Mouse (Mus musculus): Measurements from ENCODE around the gene Rab43. TPM values are rescaled to one million over a fixed set of nuclear protein-coding genes. Genes with fewer than 3 reads are reported as not detected.
A peak's percentile ranks its signal among the peaks of the same experiment; 100 is the strongest.

The Rab43 gene
- total and polyA plus RNA-seq, 3 experiments: 11.1 to 12.2 (median 11.6) TPM

GRCm38 (mm10) chr6:87850155-87850899, 38.4 kb upstream of the Rab43 start:
- under 1% methylated on average over 66 of the region's 73 CpGs for WGBS
- peak; percentile 77 to 80 for DNase-seq
- intact Hi-C loops (cut with DNase I): loop anchor here (2.0 to 5.0 kb wide), 2 partner anchors 38 to 62 kb away; partner anchors contain the start of genes Hmces and Rab43

GRCm38 (mm10) chr6:87849780-87850154, 37.8 kb upstream of the Rab43 start:
- H3K9ac ChIP-seq (ENCODE audit: low read depth, low read length): peak overlapping the region; percentile 96
- intact Hi-C loops (cut with DNase I): loop anchor here (2.0 to 5.0 kb wide), 2 partner anchors 37 to 63 kb away; partner anchors contain the start of genes Hmces and Rab43
- peaks cover 10% of the 10 kb centered on the region for H3K4me1 ChIP-seq (ENCODE audit: control insufficient read depth, insufficient read depth, low read length)
- H3K27ac ChIP-seq: peak overlapping the region; percentile 97
- under 1% methylated on average over 8 of the region's 8 CpGs for WGBS
- peaks cover 6% of the 10 kb centered on the region; the same call in 1 of the 2 replicates for H3K79me2 ChIP-seq (replicated peaks; ENCODE audit: control insufficient read depth, insufficient read depth, low read length)
- peaks cover 38% of the 10 kb centered on the region for H3K36me3 ChIP-seq (ENCODE audit: control insufficient read depth, insufficient read depth, low read length)
- H3K4me3 ChIP-seq: peak overlapping the region; percentile 65
- H3K27me3 ChIP-seq (ENCODE audit: control insufficient read depth, insufficient read depth, low read length): no peaks in the 10 kb centered on the region
- TF ChIP-seq CTCF (IDR thresholded peaks at IDR 0.05) (no peak), POLR2A (IDR thresholded peaks at IDR 0.05; ENCODE audit: insufficient read depth, low read depth, low read length) (no peak), EP300 (IDR thresholded peaks at IDR 0.05; ENCODE audit: insufficient read depth, low read depth, low read length) (no peak)
- DNase-seq: no peak

More at GRCm38 (mm10) chr6:87850155-87850899, 38.4 kb upstream of the Rab43 start:
- no peak for TF ChIP-seq POLR2A (IDR thresholded peaks at IDR 0.05; ENCODE audit: insufficient read depth, low read depth, low read length)
- Histone ChIP-seq H3K27ac (peak overlapping the region; percentile 97), H3K4me3 (peak overlapping the region; percentile 65), H3K27me3 (ENCODE audit: control insufficient read depth, insufficient read depth, low read length) (no peaks in the 10 kb centered on the region), H3K9ac (ENCODE audit: low read depth, low read length) (peak overlapping the region; percentile 96), H3K36me3 (ENCODE audit: control insufficient read depth, insufficient read depth, low read length) (peaks cover 33% of the 10 kb centered on the region), H3K4me1 (ENCODE audit: control insufficient read depth, insufficient read depth, low read length) (peaks cover 10% of the 10 kb centered on the region), H3K79me2 (replicated peaks; ENCODE audit: control insufficient read depth, insufficient read depth, low read length) (peaks cover 6% of the 10 kb centered on the region; the same call in 1 of the 2 replicates)

- no peak overlapping the region; the same call in 1 of the 2 replicates for H3K27ac ChIP-seq
- no peak for TF ChIP-seq EP300 (IDR thresholded peaks at IDR 0.05; ENCODE audit: insufficient read depth, low read depth, low read length)
- no peak for TF ChIP-seq CTCF (IDR thresholded peaks at IDR 0.05)
- no peak for TF ChIP-seq POLR2A (IDR thresholded peaks at IDR 0.05; ENCODE audit: insufficient read depth, low read depth, low read length)
- H3K36me3 ChIP-seq (ENCODE audit: control insufficient read depth, insufficient read depth, low read length): peaks cover 58% of the 10 kb centered on the region
- 64% methylated on average over 1 of the region's 1 CpGs for WGBS
- H3K79me2 ChIP-seq (replicated peaks; ENCODE audit: control insufficient read depth, insufficient read depth, low read length): peaks cover 6% of the 10 kb centered on the region; the same call in 1 of the 2 replicates
- intact Hi-C loops (cut with DNase I): no loop called here
- peaks cover 10% of the 10 kb centered on the region for H3K4me1 ChIP-seq (ENCODE audit: control insufficient read depth, insufficient read depth, low read length)
- H3K4me3 ChIP-seq: no peak overlapping the region; the same call in 1 of the 2 replicates
- H3K27me3 ChIP-seq (ENCODE audit: control insufficient read depth, insufficient read depth, low read length): no peaks in the 10 kb centered on the region
- no peak overlapping the region for H3K9ac ChIP-seq (ENCODE audit: low read depth, low read length)
- no peak for DNase-seq
Observed at GRCm38 (mm10) chr6:87846813-87847212, 34.8 kb upstream of the Rab43 start.

- TF ChIP-seq EP300 (IDR thresholded peaks at IDR 0.05; ENCODE audit: insufficient read depth, low read depth, low read length) (no peak), POLR2A (IDR thresholded peaks at IDR 0.05; ENCODE audit: insufficient read depth, low read depth, low read length) (no peak), CTCF (IDR thresholded peaks at IDR 0.05) (no peak)
- no peak overlapping the region for H3K27ac ChIP-seq
- H3K4me1 ChIP-seq (ENCODE audit: control insufficient read depth, insufficient read depth, low read length): peaks cover 10% of the 10 kb centered on the region
- 87% methylated on average over 13 of the region's 13 CpGs for WGBS
- no peak overlapping the region for H3K4me3 ChIP-seq
- H3K79me2 ChIP-seq (replicated peaks; ENCODE audit: control insufficient read depth, insufficient read depth, low read length): peaks cover 4% of the 10 kb centered on the region; the same call in 1 of the 2 replicates
- no peaks in the 10 kb centered on the region for H3K27me3 ChIP-seq (ENCODE audit: control insufficient read depth, insufficient read depth, low read length)
- H3K36me3 ChIP-seq (ENCODE audit: control insufficient read depth, insufficient read depth, low read length): peaks cover 58% of the 10 kb centered on the region
- no peak overlapping the region for H3K9ac ChIP-seq (ENCODE audit: low read depth, low read length)
- intact Hi-C loops (cut with DNase I): no loop called here
- no peak for DNase-seq
Observed at GRCm38 (mm10) chr6:87845031-87845695, 33.2 kb upstream of the Rab43 start.

GRCm38 (mm10) chr6:87842254-87842653, 30.3 kb upstream of the Rab43 start:
- intact Hi-C loops (cut with DNase I): no loop called here
- H3K36me3 ChIP-seq (ENCODE audit: control insufficient read depth, insufficient read depth, low read length): peaks cover 40% of the 10 kb centered on the region

More at GRCm38 (mm10) chr6:87842254-87842653, 30.3 kb upstream of the Rab43 start:
- Histone ChIP-seq H3K4me3 (no peak overlapping the region), H3K4me1 (ENCODE audit: control insufficient read depth, insufficient read depth, low read length) (peaks cover 3% of the 10 kb centered on the region), H3K27me3 (ENCODE audit: control insufficient read depth, insufficient read depth, low read length) (no peaks in the 10 kb centered on the region), H3K27ac (no peak overlapping the region), H3K79me2 (replicated peaks; ENCODE audit: control insufficient read depth, insufficient read depth, low read length) (0 out of 2 replicates have a peak, but pooled peaks cover 1% of the 10 kb centered on the region), H3K9ac (ENCODE audit: low read depth, low read length) (no peak overlapping the region)
- 15% methylated on average over 1 of the region's 1 CpGs for WGBS
- TF ChIP-seq CTCF (IDR thresholded peaks at IDR 0.05) (peak; percentile 49), EP300 (IDR thresholded peaks at IDR 0.05; ENCODE audit: insufficient read depth, low read depth, low read length) (no peak)
- DNase-seq: no peak

All from heart, adult 2 months (tissue).